Mouse (Mus musculus): Measurements from ENCODE around the gene Gm20916. TPM values are rescaled to one million over a fixed set of nuclear protein-coding genes. Genes with fewer than 3 reads are reported as not detected.

The Gm20916 gene
- not detected in 2 replicates for polyA plus RNA-seq (2012; ENCODE audit: low replicate concordance)

GRCm38 (mm10) chrY:79319265-79319664 lies at the start of gene Gm20916:
Gm20916 (plus strand) TSS chrY:79319565.

Other genes starting within 250 kb of the Gm20916 start
- not detected in 2 replicates for gene Gm20917, start 168.4 kb upstream of the Gm20916 start, polyA plus RNA-seq (2012; ENCODE audit: low replicate concordance)

Data from leukemia stem cell, adult 10-12 weeks (primary cell).